13 mouse cellular contexts compared by ENCODE assay signal in the genomic region with DNA sequence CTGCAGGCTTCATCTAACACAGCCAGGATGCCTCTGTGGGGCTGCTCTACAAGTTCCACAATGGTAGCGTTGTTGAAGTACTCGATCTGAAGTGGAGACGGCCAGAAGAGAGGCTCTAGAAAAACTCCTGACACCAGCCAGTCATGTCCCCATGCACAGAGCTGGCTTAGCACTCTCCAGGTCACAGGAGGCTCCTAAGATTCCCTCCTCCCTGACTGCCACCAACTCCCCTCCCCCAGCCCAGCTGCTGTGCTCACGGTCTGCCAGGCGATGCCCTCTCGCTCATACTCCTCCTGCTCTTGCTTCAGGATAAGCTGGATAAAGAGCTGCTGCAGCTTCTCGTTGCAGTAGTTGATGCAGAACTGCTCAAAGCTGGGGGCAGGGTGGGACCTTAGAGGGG. TPM values are rescaled to one million over a fixed set of nuclear protein-coding genes. Genes with fewer than 3 reads are reported as not detected.
DNase-seq lines count a peak whose midpoint lies in the region; ATAC-seq and TF ChIP-seq lines count a peak whose summit lies in the region.
"Had no signal": no experiment of that assay in that cellular context is flagged by ENCODE, and none has a peak within 500 bp of the region (broad histone marks: within the 10 kb centered on the region; RNA-seq: fewer than 3 reads in every experiment).

No protein-coding gene starts in this region.

- peak; percentile 92 to 93 for DNase-seq in cerebellum, postnatal 10 days
- no peak for DNase-seq in cerebellum, adult 9-10 months
- DNase-seq in kidney, postnatal 25 days: no peak
- DNase-seq in CH12.LX (ENCODE audit: extremely low read depth): no peak
- peak; percentile 61 for DNase-seq in gastrocnemius, postnatal 14 days
- no peak for DNase-seq in right cerebral cortex, postnatal 10 days (ENCODE audit: low spot score in 2 of 2)
- no peak for DNase-seq in layer of hippocampus, adult 8-10 months (ENCODE audit: low spot score in 2 of 2)
- DNase-seq: adrenal gland, postnatal 10 days; thymus, postnatal 25 days had no signal

- no peaks in the 10 kb centered on the region for H3K36me3 ChIP-seq in kidney, embryonic 15.5 days
- peaks cover 88 to 94% of the 10 kb centered on the region in 2 experiments for H3K36me3 ChIP-seq in CH12.LX (replicated peaks in 1 of 2; ENCODE audit: control insufficient read depth in 1 of 2, insufficient read depth in 1 of 2, low read length in 1 of 2)
- H3K36me3 ChIP-seq: lung, embryonic 15.5 days; stomach, embryonic 15.5 days had no signal

- 41% methylated on average over 7 of the region's 7 CpGs for WGBS in kidney, embryonic 15.5 days

- H3K9ac ChIP-seq in kidney, embryonic 15.5 days: no peak overlapping the region
- no peak overlapping the region for H3K9ac ChIP-seq in CH12.LX (ENCODE audit: insufficient read depth, low read depth)
- H3K9ac ChIP-seq: lung, embryonic 15.5 days; stomach, embryonic 15.5 days had no signal

- ATAC-seq in kidney, embryonic 15.5 days (replicated peaks; ENCODE audit: low FRiP score): 0 out of 2 replicates have a peak, but pooled peaks have one; percentile 36
- ATAC-seq: intestine, embryonic 16.5 days had no signal

- H3K27me3 ChIP-seq in kidney, embryonic 15.5 days: no peaks in the 10 kb centered on the region
- no peaks in the 10 kb centered on the region for H3K27me3 ChIP-seq in CH12.LX (replicated peaks)
- H3K27me3 ChIP-seq: lung, embryonic 15.5 days; stomach, embryonic 15.5 days had no signal

- TF ChIP-seq CTCF in CH12.LX (conservative IDR thresholded peaks at IDR 0.05 in 1 of 2, IDR thresholded peaks at IDR 0.05 in 1 of 2; ENCODE audit: low read depth in 2 of 2, low read length in 2 of 2): no peak

- peaks cover 40% of the 10 kb centered on the region for H3K79me2 ChIP-seq in CH12.LX (replicated peaks; ENCODE audit: control insufficient read depth, extremely low read depth, insufficient read depth, poor library complexity, severe bottlenecking)

- H3K4me2 ChIP-seq in kidney, embryonic 15.5 days: no peak overlapping the region
- H3K4me2 ChIP-seq in CH12.LX (ENCODE audit: insufficient read depth, low read depth, poor library complexity, severe bottlenecking): no peak overlapping the region
- H3K4me2 ChIP-seq: lung, embryonic 15.5 days; stomach, embryonic 15.5 days had no signal

- TF ChIP-seq POLR2A in CH12.LX (IDR thresholded peaks at IDR 0.05; ENCODE audit: low read depth, low read length): no peak

- TF ChIP-seq RAD21 in CH12.LX (IDR thresholded peaks at IDR 0.05; ENCODE audit: low read depth, low read length): no peak

- H3K9me3 ChIP-seq in kidney, embryonic 15.5 days (replicated peaks): no peaks in the 10 kb centered on the region
- no peaks in the 10 kb centered on the region for H3K9me3 ChIP-seq in CH12.LX (replicated peaks; ENCODE audit: low read length)
- H3K9me3 ChIP-seq: lung, embryonic 15.5 days; stomach, embryonic 15.5 days had no signal

- dilution Hi-C loops in CH12.LX (cut with MboI; ENCODE audit: extremely low pct_ligation_motif_present, extremely low pct_unique_long_range_greater_than_20kb, low sequenced_read_pairs): no loop called here

- no peak for TF ChIP-seq EP300 in CH12.LX (IDR thresholded peaks at IDR 0.05; ENCODE audit: low read length)

- 0 out of 2 replicates have a peak, but pooled peaks cover 5% of the 10 kb centered on the region for H3K4me1 ChIP-seq in kidney, embryonic 15.5 days
- H3K4me1 ChIP-seq in CH12.LX (ENCODE audit: control insufficient read depth in 1 of 2, insufficient read depth in 2 of 2): peaks cover 12 to 47% of the 10 kb centered on the region in 2 experiments
- H3K4me1 ChIP-seq: stomach, embryonic 15.5 days had no signal

- no peak overlapping the region for H3K27ac ChIP-seq in kidney, embryonic 15.5 days
- 0 out of 2 replicates have a peak overlapping the region, but pooled peaks have one; percentile 10 for H3K27ac ChIP-seq in CH12.LX (ENCODE audit: insufficient read depth, low read depth)
- H3K27ac ChIP-seq: lung, embryonic 15.5 days; stomach, embryonic 15.5 days had no signal

- intact Hi-C loops in gastrocnemius, postnatal 14 days (cut with DNase I; ENCODE audit: low total_unique reads): no loop called here

- in situ Hi-C loops in CH12.LX (cut with MboI; ENCODE audit: low pct_ligation_motif_present, low pct_unique_long_range_greater_than_20kb, low sequenced_read_pairs): no loop called here

- H3K4me3 ChIP-seq in kidney, embryonic 15.5 days (replicated peaks): no peak overlapping the region
- no peak overlapping the region for H3K4me3 ChIP-seq in CH12.LX (replicated peaks in 1 of 3; ENCODE audit: low read depth in 2 of 3, low read length in 2 of 3, poor library complexity in 1 of 3)
- H3K4me3 ChIP-seq: lung, embryonic 15.5 days; stomach, embryonic 15.5 days had no signal

TF ChIP-seq in CH12.LX, 34 proteins besides CTCF, POLR2A, EP300 and RAD21:
- TF ChIP-seq ZC3H11A (IDR thresholded peaks at IDR 0.05; ENCODE audit: low read depth, low read length) (no peak), CHD1 (IDR thresholded peaks at IDR 0.05; ENCODE audit: low read depth, low read length) (no peak), POLR2AphosphoS2 (IDR thresholded peaks at IDR 0.05; ENCODE audit: low read depth, low read length) (peak; percentile 64; the same call in 1 of the 2 replicates), CHD2 (IDR thresholded peaks at IDR 0.05; ENCODE audit: low read length) (0 out of 2 replicates have a peak, but pooled peaks have one; percentile 18), NRF1 (IDR thresholded peaks at IDR 0.05; ENCODE audit: low read depth, low read length) (no peak)

RNA-seq across cellular contexts. Expression of gene Myo1g, which starts 5.9 kb away (rescaled TPM):
- polyA plus RNA-seq in kidney, embryonic 15.5 days (2015; fragmentation: Nextera tagmentation; extraction: Ambion mirVana): 1.0 and 1.4 TPM in 2 replicates
- 279 and 335 TPM in 2 replicates for total RNA-seq in CH12.LX (2012; rRNA removed)
- total RNA-seq in CH12.LX (2014; rRNA removed): 265 and 268 TPM in 2 replicates
- 279 and 284 TPM in 2 replicates for polyA plus RNA-seq in CH12.LX (2012; ENCODE audit: insufficient read length, low read depth)
- 1 to 10 TPM in 1 of 2 experiments, under 1 TPM in 1; 0.94 to 1.2 TPM for total RNA-seq in gastrocnemius, postnatal 14 days (2021)
- total RNA-seq in layer of hippocampus, adult 8-10 months (2022): 1 to 10 TPM in 1 of 4 experiments, under 1 TPM in 3; 0.39 to 1.3 (median 0.51) TPM

RNA-seq across cellular contexts. Expression of gene Ccm2, which starts 31.9 kb away (rescaled TPM):
- 79.0 and 89.6 TPM in 2 replicates for polyA plus RNA-seq in kidney, embryonic 15.5 days (2015; fragmentation: Nextera tagmentation; extraction: Ambion mirVana)
- total RNA-seq in CH12.LX (2012; rRNA removed): 30.4 and 31.6 TPM in 2 replicates
- 32.7 and 32.9 TPM in 2 replicates for total RNA-seq in CH12.LX (2014; rRNA removed)
- 29.4 and 34.5 TPM in 2 replicates for polyA plus RNA-seq in CH12.LX (2012; ENCODE audit: insufficient read length, low read depth)
- 10 to 100 TPM; 20.8 to 21.6 TPM for total RNA-seq in gastrocnemius, postnatal 14 days (2021)
- total RNA-seq in layer of hippocampus, adult 8-10 months (2022): 10 to 100 TPM; 47.4 to 53.9 (median 52.2) TPM

RNA-seq across cellular contexts. Expression of gene Purb, which starts 39.1 kb away (rescaled TPM):
- polyA plus RNA-seq in kidney, embryonic 15.5 days (2015; fragmentation: Nextera tagmentation; extraction: Ambion mirVana): 29.2 and 29.6 TPM in 2 replicates
- total RNA-seq in CH12.LX (2012; rRNA removed): 19.3 and 29.7 TPM in 2 replicates
- 45.2 and 50.5 TPM in 2 replicates for total RNA-seq in CH12.LX (2014; rRNA removed)
- 35.0 and 42.4 TPM in 2 replicates for polyA plus RNA-seq in CH12.LX (2012; ENCODE audit: insufficient read length, low read depth)
- total RNA-seq in gastrocnemius, postnatal 14 days (2021): 10 to 100 TPM; 28.5 to 37.4 TPM
- 100 to 1,000 TPM; 202 to 239 (median 220) TPM for total RNA-seq in layer of hippocampus, adult 8-10 months (2022)

Comparison
In these comparisons a context has a peak if more than half of its experiments do, and no peak if none do; other contexts are left out.
1. DNase-seq: peak in cerebellum, postnatal 10 days (2 of 2) and gastrocnemius, postnatal 14 days (single experiment); none in cerebellum, adult 9-10 months (single experiment), kidney, postnatal 25 days (0 of 2), CH12.LX (single experiment), right cerebral cortex, postnatal 10 days (0 of 2) and layer of hippocampus, adult 8-10 months (0 of 2).
2. RNA of gene Myo1g, which starts 5.9 kb away (total RNA-seq): 265 to 335 TPM in CH12.LX; 0.94 to 1.2 TPM in gastrocnemius, postnatal 14 days and 0.39 to 1.3 TPM in layer of hippocampus, adult 8-10 months; every median in the first group is over 100 times any median in the second.